Mouse (Mus musculus): ENCODE results near the gene Smim12. TPM values are rescaled to one million over a fixed set of nuclear protein-coding genes. Genes with fewer than 3 reads are reported as not detected.
A peak's percentile ranks its signal among the peaks of the same experiment; 100 is the strongest.

The Smim12 gene
- polyA plus RNA-seq, 1 experiment from 2014 or later: 56.3 TPM

DNA sequence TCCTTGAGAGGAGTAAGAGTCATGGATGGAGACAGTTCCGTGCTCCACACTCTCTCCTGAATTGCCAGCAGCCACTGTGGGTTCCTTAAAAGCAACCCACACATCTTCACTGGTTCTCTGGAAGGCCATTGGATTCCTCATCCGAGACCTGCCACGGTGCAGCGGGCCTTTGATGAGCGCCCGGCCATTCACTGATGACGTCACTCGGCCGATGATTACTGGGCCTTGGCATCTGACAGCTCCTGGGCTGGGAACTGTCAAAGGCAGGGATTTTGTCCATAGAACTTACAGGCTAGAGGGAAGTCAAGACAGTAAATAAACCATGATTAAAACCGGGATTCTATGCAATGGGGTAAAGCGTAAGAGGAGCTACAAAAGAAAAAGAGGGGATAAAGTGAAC, 26.5 kb upstream of the Smim12 start:
- WGBS: 57% methylated on average over 11 of the region's 11 CpGs
- ATAC-seq: no peak
- no peak overlapping the region for H3K4me2 ChIP-seq (replicated peaks)

DNA sequence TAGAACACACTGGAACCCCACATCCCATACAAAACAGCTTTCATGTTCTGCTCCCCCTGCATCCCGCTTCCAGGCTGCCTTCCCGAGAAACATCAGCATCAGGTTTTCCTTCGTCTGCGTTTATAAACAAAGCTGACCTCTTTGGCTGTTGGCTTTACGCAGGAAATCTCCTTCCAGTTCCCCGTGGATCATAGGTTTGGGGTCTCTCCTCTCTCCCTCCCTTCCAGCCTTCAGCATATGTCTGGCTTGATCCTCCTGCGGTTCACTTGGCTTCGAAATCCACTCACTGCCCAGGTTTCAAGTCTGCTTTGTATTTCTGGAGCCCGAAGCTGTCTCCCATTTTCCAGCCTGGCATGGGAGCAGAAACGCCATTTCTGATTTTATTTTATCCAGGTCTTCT, 20.3 kb upstream of the Smim12 start:
- Histone ChIP-seq H3K27ac (no peak overlapping the region), H3K4me2 (replicated peaks) (no peak overlapping the region), H3K9ac (no peak overlapping the region), H3K9me3 (no peaks in the 10 kb centered on the region), H3K4me1 (replicated peaks) (no peaks in the 10 kb centered on the region), H3K4me3 (replicated peaks) (no peak overlapping the region), H3K36me3 (no peaks in the 10 kb centered on the region), H3K27me3 (replicated peaks) (peaks cover 35% of the 10 kb centered on the region)
- 30% methylated on average over 10 of the region's 10 CpGs for WGBS
- ATAC-seq: no peak

More for the DNA sequence above, 26.5 kb upstream of the Smim12 start:
- no peak overlapping the region for H3K9ac ChIP-seq
- no peaks in the 10 kb centered on the region for H3K9me3 ChIP-seq
- H3K4me1 ChIP-seq (replicated peaks): no peaks in the 10 kb centered on the region
- H3K27me3 ChIP-seq (replicated peaks): peaks cover 13% of the 10 kb centered on the region
- no peak overlapping the region for H3K27ac ChIP-seq
- H3K36me3 ChIP-seq: no peaks in the 10 kb centered on the region
- no peak overlapping the region for H3K4me3 ChIP-seq (replicated peaks)

DNA sequence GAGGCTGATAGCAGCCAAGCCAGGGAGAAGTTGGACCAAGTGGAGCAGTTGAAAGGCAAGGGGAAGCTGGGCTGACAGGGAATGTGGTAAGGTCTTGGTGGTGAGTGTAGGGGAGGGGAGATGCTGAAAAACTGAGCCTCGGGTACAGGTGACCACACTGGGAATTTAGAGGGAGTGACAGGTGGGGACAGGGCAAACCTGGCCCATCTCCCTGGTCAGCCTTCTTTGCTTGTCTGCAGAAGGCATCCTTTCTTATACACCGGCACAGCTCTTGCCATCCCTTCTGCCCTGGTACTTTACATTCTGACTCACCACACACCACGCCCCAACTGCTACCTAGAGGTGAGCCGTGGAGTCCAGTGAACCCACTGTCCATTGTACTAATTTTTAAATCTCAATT, 19.8 kb upstream of the Smim12 start:
- Histone ChIP-seq H3K4me3 (replicated peaks) (no peak overlapping the region), H3K9me3 (no peaks in the 10 kb centered on the region), H3K9ac (no peak overlapping the region), H3K27me3 (replicated peaks) (peaks cover 35% of the 10 kb centered on the region), H3K4me1 (replicated peaks) (no peaks in the 10 kb centered on the region), H3K36me3 (no peaks in the 10 kb centered on the region), H3K4me2 (replicated peaks) (no peak overlapping the region), H3K27ac (no peak overlapping the region)
- no peak for ATAC-seq
- 48% methylated on average over 4 of the region's 4 CpGs for WGBS

DNA sequence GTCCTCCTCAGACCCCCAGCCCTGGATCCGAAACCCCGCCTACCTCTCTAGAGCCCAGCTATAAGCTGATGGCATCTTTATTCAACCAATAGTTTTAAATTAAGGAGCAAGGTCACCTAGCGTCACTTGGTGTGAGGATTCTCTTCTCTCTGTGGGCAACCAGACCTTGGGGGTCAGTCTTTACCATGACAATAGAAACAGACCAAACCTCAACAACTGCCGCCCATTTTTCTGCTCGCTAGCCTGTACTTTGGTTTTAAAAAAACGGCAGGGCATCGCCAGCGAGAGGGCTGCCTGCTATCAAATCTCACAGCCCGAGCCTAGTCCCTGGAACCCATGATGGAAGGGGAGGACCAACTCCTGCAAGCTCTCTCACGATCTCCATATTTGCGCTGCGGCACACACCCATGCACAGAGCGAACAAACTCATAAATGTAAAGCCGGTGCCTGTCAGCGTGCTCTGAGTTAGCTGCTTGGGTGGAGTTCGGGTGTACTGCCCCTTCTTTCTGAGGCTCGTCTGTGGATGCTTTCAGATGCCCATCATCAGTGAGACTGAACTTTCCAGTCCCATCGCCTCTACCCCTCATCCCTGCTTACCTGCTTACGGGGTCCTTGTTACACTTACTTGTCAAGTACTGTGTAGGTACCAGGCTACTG, 19.0 kb upstream of the Smim12 start:
- ATAC-seq: no peak
- peaks cover 35% of the 10 kb centered on the region for H3K27me3 ChIP-seq (replicated peaks)
- H3K4me1 ChIP-seq (replicated peaks): no peaks in the 10 kb centered on the region
- H3K36me3 ChIP-seq: no peaks in the 10 kb centered on the region
- H3K27ac ChIP-seq: no peak overlapping the region
- no peak overlapping the region for H3K4me3 ChIP-seq (replicated peaks)
- 22% methylated on average over 19 of the region's 19 CpGs for WGBS
- H3K4me2 ChIP-seq (replicated peaks): no peak overlapping the region
- no peaks in the 10 kb centered on the region for H3K9me3 ChIP-seq
- H3K9ac ChIP-seq: no peak overlapping the region

DNA sequence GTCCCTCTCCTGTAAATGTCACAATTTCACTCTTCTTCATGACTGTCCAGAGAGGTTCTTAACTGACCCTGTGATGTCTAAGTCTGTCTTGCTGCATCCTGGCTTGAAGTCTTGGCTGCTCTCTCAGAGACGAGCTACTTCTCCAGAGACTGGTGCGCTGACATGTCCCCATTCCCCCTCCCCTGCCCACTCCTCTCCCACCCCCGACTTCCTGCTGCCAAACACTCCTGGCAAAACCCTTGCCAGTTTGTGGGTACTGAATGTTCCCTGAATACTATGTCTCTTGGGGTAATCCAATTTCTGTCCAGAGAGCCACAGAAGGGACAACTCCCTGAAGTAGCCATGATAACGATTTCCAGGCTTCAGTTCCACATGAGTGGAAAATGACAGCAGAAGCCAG, 17.5 kb upstream of the Smim12 start:
- 48% methylated on average over 4 of the region's 4 CpGs for WGBS
- ATAC-seq: no peak

DNA sequence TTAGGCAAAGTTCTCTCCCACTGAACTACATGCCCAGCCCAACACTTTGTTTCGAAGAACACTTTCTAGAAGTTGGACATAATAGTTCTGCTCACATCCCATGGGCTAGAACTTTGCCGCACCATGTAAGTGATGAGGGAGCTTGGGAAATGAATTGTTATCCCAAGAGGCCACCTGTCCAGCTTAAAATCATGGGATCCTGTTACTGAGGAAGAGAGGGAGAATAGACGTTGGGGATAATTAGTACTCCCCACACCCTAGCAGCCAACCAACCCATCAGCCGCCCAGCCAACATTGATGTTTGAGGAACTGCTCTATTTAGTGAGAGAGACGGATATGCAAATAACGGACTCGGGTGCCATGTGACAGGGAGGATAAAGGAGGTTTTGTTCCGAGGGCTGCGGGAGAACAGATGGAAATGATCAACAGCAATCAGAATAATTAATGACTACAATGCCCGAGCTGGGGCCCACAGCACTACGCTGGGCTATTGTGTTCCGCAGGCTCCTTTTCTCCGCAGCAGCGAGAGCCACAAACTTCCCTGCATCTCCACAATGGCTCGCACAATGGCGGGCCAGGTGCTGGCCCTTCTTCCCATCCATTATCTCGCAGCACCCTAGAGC, 16.4 kb upstream of the Smim12 start:
- Histone ChIP-seq H3K9ac (no peak overlapping the region), H3K27me3 (replicated peaks) (peaks cover 35% of the 10 kb centered on the region), H3K27ac (no peak overlapping the region), H3K36me3 (no peaks in the 10 kb centered on the region), H3K4me2 (replicated peaks) (no peak overlapping the region), H3K9me3 (no peaks in the 10 kb centered on the region), H3K4me3 (replicated peaks) (no peak overlapping the region), H3K4me1 (replicated peaks) (no peaks in the 10 kb centered on the region)
- 25% methylated on average over 17 of the region's 17 CpGs for WGBS
- no peak for ATAC-seq

More for the DNA sequence above, 17.5 kb upstream of the Smim12 start:
- Histone ChIP-seq H3K9me3 (no peaks in the 10 kb centered on the region), H3K27me3 (replicated peaks) (peaks cover 35% of the 10 kb centered on the region), H3K4me2 (replicated peaks) (no peak overlapping the region), H3K4me3 (replicated peaks) (no peak overlapping the region), H3K27ac (no peak overlapping the region), H3K9ac (no peak overlapping the region), H3K4me1 (replicated peaks) (no peaks in the 10 kb centered on the region), H3K36me3 (no peaks in the 10 kb centered on the region)

DNA sequence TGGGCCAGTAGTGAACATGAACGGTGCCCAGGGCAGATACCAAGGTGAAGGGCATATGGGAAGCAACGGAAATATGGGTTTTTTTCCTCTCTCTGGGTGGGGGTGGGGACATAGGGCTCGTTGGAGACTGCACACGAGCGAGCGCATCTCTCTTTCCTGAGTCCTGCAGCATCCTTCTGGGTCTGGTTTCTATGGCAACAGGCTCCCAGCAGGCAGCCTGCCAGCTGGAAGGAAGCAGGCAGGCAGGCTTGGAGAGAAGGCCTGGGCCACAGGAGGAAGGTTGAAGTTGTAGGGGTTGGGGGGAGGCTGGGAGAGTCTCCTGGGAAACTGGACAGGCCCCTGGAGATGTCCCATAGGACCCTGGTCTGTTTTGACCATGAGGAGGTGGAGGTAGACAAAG, 11.6 kb upstream of the Smim12 start:
- WGBS: 47% methylated on average over 6 of the region's 6 CpGs

DNA sequence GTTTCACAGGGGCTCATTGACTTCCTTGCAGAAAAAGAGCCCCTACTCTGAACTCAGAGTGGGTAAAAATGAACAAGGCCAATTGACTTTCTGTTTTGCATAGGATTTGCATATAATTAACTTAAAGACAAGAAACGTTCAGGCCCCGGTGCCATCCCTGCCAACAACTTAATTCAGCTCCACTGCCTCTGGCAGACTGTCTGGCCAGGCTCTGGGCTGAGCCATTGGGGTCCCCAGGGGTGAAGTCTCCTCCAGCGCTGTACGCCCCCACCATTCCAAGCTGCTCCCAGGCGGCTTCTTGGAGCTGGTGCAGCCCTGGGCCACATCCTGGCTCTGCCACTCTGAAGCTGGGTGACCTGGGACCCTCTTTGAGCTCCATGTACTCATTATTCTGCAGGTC, 11.0 kb upstream of the Smim12 start:
- no peak for ATAC-seq

More for the DNA sequence above, 11.6 kb upstream of the Smim12 start:
- Histone ChIP-seq H3K27ac (no peak overlapping the region), H3K4me2 (replicated peaks) (no peak overlapping the region), H3K4me1 (replicated peaks) (peaks cover 8% of the 10 kb centered on the region), H3K9ac (no peak overlapping the region), H3K27me3 (replicated peaks) (peaks cover 26% of the 10 kb centered on the region), H3K4me3 (replicated peaks) (no peak overlapping the region), H3K9me3 (no peaks in the 10 kb centered on the region), H3K36me3 (no peaks in the 10 kb centered on the region)
- ATAC-seq: no peak

DNA sequence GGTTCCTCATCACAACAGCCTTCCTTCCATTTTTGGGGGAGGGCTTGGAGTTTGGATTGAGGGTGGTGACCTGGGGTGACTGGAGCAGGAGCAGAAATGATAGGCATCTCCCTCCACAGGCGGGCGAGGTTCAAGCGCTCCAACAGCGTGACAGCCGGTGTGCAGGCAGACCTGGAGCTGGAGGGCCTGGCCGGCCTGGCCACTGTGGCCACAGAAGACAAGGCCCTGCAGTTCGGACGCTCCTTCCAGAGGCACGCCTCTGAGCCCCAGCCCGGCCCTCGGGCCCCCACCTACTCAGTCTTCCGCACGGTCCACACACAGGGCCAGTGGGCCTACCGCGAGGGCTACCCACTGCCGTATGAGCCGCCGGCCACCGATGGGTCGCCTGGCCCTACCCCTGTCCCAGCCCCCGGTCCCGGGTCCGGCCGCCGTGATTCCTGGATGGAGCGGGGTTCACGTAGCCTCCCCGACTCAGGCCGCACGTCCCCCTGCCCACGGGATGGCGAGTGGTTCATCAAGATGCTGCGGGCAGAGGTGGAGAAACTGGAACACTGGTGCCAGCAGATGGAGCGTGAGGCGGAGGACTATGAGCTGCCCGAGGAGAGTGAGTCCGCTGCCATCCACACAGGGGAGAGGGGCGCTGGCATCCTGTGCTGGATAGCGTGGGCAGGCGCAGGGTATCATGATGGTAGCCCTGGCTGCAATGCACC, 10.0 kb upstream of the Smim12 start:
- ATAC-seq: no peak
- no peak overlapping the region for H3K4me3 ChIP-seq (replicated peaks)
- WGBS: 86% methylated on average over 38 of the region's 40 CpGs
- no peaks in the 10 kb centered on the region for H3K36me3 ChIP-seq
- no peaks in the 10 kb centered on the region for H3K9me3 ChIP-seq
- H3K4me1 ChIP-seq (replicated peaks): peaks cover 8% of the 10 kb centered on the region
- H3K27me3 ChIP-seq (replicated peaks): peaks cover 24% of the 10 kb centered on the region
- no peak overlapping the region for H3K27ac ChIP-seq
- no peak overlapping the region for H3K4me2 ChIP-seq (replicated peaks)
- no peak overlapping the region for H3K9ac ChIP-seq

More for the DNA sequence above, 11.0 kb upstream of the Smim12 start:
- no peaks in the 10 kb centered on the region for H3K9me3 ChIP-seq
- H3K4me3 ChIP-seq (replicated peaks): no peak overlapping the region
- H3K27ac ChIP-seq: no peak overlapping the region
- WGBS: 64% methylated on average over 5 of the region's 5 CpGs
- H3K27me3 ChIP-seq (replicated peaks): peaks cover 25% of the 10 kb centered on the region
- H3K4me1 ChIP-seq (replicated peaks): peaks cover 8% of the 10 kb centered on the region
- H3K9ac ChIP-seq: no peak overlapping the region
- H3K4me2 ChIP-seq (replicated peaks): no peak overlapping the region
- no peaks in the 10 kb centered on the region for H3K36me3 ChIP-seq

DNA sequence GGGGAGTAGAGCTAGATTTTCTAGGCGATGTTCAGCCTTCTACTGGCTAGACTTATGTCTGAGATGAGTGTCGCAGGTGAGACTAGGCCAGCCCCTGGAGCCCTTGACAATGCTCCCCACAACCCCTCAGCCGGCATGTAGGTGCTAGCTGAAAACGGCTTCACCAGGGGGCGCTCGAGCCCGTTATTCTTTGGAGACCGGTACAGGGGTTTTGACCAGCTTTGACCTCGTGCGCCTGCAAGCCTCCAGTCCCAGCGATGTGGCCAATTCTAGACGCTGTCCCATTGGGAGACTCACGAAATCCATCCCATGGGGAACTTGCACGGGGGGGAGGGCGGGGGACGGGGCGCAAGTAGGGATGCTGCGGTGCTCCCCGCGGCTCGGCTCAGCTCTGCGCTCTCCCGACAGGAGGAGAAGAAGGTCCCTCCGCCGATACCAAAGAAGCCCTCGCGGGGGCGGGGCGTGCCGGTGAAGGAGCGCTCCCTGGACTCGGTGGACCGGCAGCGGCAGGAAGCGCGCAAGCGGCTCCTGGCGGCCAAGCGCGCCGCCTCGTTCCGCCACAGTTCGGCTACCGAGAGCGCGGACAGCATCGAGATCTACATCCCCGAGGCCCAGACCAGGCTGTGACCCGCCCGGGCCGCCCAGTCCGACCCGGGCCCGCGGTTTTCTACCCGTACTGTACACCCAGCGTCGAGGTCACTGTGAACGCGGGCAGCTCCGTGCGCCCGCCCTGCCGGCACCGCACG, 7.7 kb upstream of the Smim12 start:
- Histone ChIP-seq H3K4me2 (replicated peaks) (peak overlapping the region; percentile 100), H3K27me3 (replicated peaks) (peaks cover 24% of the 10 kb centered on the region), H3K4me3 (replicated peaks) (peak overlapping the region; percentile 55), H3K36me3 (no peaks in the 10 kb centered on the region), H3K4me1 (replicated peaks) (peaks cover 8% of the 10 kb centered on the region), H3K9ac (peak overlapping the region; percentile 53), H3K27ac (no peak overlapping the region), H3K9me3 (no peaks in the 10 kb centered on the region)
- WGBS: under 1% methylated on average over 62 of the region's 67 CpGs
- peak; percentile 89 for ATAC-seq

DNA sequence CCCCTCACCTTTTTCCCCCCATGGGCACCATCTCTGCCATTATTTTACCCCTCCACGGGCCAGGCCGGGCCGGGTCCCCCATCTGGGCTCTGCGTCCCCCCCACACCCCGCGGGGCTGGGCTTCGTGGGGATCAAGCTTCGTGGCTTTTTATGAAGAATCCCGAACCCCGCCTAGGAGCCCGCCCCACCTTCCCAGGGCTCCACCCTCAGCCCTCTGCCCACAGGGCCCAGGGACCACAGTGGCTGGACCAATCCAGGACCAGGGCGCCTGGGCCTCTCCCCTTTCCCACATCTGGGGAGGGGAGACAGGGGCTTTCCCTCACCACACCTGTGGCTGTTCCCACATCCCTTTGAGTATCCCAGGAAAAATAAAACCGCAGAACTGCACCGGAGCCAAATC, 7.0 kb upstream of the Smim12 start:
- H3K36me3 ChIP-seq: no peaks in the 10 kb centered on the region
- no peaks in the 10 kb centered on the region for H3K9me3 ChIP-seq
- peak overlapping the region; percentile 55 for H3K4me3 ChIP-seq (replicated peaks)
- no peak overlapping the region for H3K27ac ChIP-seq
- peak overlapping the region; percentile 53 for H3K9ac ChIP-seq
- H3K4me2 ChIP-seq (replicated peaks): peak overlapping the region; percentile 100
- peaks cover 24% of the 10 kb centered on the region for H3K27me3 ChIP-seq (replicated peaks)
- peak; percentile 48 for ATAC-seq
- WGBS: 4% methylated on average over 14 of the region's 14 CpGs
- peaks cover 8% of the 10 kb centered on the region for H3K4me1 ChIP-seq (replicated peaks)

DNA sequence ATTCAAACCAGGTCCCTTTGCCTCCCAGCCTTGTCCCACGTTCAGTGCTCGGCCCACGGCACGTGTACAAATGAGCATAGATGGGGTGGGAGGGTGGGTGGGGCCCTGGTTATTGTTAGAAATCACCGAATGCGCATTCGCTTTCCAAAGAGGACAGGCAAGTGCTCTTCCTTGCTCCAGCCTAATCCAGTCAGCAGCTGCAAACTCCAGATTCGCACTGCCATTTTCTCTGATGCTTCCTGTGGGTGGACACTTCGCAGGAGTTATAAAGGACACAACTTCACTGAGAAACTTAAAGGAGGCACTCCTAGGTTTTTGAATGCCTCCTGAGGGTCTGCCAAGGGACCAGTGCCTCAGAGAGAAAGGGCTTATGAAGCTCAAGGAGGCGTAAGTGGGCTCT, 6.3 kb upstream of the Smim12 start:
- Histone ChIP-seq H3K27me3 (replicated peaks) (peaks cover 24% of the 10 kb centered on the region), H3K4me3 (replicated peaks) (no peak overlapping the region), H3K27ac (no peak overlapping the region), H3K4me1 (replicated peaks) (peaks cover 8% of the 10 kb centered on the region), H3K9ac (no peak overlapping the region), H3K4me2 (replicated peaks) (peak overlapping the region; percentile 100; the same call in 1 of the 2 replicates), H3K9me3 (no peaks in the 10 kb centered on the region), H3K36me3 (no peaks in the 10 kb centered on the region)
- 56% methylated on average over 10 of the region's 10 CpGs for WGBS
- ATAC-seq: no peak

Measured in intestine, embryonic 15.5 days (tissue).